Mouse (Mus musculus) G1E-ER4 (cell line): ENCODE data around the gene St6galnac3. TPM values are rescaled to one million over a fixed set of nuclear protein-coding genes. Genes with fewer than 3 reads are reported as not detected.

ENCODE experiments used
- GATA1 ChIP-seq: IDR thresholded peaks from one replicate; pipeline ENCODE4 v1.8.0; 2012; ENCODE audit warnings: low read length, inconsistent platforms
- polyA plus RNA-seq: library from polyadenylated mRNA; stranded (reverse); fragments of >175 nt; gene quantifications from 2 replicates; pipeline ENCODE4 v1.2.3, GENCODE M21; 2012

Gene St6galnac3
- polyA plus RNA-seq, 1 experiment, result 1.9 TPM

DNA sequence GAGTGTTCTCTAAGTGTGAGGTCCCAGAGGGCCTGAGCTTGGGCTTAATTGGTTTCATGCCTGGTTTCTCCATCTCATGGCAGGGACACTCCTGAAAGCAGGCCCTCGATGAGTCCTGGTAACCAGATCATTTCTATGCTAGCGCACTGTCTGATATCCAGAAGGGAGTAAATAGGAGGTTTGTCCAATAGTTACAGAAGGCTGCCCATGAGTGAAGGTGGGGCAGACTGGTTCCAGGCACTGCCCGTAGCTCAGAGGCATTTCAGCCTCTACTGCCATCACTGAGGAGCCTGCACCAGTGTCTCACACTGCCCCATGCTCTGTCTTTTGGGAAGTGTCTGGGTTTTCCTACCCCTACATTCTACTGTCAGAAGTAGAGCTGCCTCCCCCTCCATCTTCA lies 72.1 kb downstream of the St6galnac3 start:
- TF ChIP-seq GATA1, result no peak

DNA sequence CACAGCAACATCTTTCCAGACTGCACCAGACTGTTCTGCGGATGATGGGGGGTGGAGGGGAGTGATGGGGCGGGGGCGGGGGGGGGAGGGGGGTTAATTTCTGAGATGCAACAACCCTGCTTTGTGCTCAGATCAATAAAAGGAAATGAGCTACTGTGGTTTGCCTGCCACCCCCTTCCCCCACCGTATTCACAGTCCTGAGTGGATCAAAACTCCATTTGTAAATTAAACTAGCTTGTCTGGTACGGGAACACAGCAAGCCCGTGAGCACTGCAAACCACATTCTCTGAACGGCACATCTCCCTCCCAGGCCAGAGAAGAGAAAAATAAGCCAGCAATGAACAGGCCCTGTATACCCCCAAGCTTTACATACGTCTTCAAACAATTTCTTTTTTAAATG lies 76.3 kb downstream of the St6galnac3 start:
- no peak for TF ChIP-seq GATA1

DNA sequence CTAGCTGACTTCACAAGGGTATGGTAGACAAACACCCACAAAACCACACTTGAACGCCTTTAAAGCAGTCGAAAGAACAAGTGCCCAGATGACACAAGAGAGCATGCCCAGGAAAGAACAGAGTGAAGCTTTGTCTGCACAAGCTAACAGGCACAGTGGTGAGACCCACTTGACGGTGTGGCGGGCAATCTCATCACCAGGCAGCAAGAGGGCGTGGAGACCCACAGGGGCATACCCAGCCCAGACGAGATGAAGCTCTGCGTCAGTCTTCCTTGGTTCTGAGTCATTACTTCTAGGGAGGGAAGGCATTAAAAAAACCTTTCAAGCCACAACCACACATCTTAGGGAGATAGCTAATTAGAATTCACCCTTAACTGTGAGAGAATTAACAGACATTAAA lies 79.2 kb downstream of the St6galnac3 start:
- no peak for TF ChIP-seq GATA1

DNA sequence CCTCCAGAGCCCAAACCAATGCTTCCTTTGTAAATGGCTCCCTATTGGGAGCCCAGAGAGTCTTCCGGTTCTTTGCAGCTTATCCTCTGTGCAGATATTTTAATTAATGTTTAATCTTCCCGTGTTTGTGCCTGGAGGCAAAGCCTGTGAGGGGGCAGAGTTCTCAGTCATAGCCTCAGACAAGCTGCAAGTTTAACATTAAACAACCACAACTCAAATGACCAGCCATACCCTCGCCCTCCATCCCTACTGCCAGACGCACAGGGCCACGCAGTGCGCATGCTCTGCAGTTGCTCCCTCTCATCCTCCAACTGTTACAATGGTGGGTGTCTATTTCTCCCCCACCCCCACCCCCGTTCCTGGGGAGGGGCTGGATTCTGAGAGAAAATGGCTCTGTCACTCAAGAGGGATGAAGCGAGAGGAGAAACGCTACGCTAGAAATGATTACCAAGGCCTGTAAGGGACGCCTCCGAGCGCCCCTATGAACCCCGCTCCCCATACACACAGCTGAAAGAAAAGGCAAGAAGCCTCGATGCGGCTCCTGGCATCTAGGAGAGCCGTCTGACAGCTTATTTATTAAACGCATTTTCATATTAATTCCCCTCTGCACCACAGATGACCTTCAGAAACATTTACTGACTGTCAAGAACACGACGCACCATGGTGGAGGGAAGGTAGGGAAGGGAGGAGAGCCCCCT lies 81.0 kb downstream of the St6galnac3 start:
- TF ChIP-seq GATA1, result no peak

DNA sequence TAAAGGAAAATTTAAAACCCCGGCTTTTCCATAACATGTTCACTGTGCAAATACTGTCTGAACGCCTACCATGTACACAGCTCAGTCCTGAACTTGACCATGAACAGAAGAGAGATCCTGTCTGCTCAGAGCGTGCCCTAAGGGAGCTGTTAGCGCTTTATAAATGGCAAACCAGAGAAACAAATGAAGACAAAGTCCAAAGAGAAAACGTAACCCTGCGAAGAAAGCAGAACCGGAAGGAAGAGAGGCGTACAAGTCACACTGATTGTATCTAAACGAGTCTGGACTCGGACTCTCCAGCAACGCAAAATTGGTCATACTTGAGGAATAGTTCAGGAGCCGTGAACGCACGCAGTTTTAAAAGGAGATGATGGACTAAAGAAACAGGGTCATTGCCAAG lies 82.1 kb downstream of the St6galnac3 start:
- TF ChIP-seq GATA1, result no peak

DNA sequence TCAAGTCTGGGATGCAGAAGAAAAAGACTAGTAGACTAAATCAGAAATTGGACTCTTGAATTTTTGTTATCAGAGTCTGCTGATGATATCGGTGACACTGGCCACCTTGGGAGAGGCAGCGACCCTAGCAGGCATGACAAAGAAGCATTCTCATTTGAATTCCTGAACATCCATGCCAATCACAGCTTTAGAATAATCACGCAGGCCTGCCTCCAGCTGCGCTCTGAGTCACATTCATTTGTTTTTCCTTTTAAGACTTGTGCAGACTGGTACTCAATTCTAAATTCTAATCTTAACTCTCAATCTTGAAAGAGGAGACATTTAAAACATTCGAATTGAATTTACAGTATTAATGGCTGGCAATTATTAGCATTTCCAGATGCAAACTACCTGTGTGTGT lies 83.2 kb downstream of the St6galnac3 start:
- no peak for TF ChIP-seq GATA1

DNA sequence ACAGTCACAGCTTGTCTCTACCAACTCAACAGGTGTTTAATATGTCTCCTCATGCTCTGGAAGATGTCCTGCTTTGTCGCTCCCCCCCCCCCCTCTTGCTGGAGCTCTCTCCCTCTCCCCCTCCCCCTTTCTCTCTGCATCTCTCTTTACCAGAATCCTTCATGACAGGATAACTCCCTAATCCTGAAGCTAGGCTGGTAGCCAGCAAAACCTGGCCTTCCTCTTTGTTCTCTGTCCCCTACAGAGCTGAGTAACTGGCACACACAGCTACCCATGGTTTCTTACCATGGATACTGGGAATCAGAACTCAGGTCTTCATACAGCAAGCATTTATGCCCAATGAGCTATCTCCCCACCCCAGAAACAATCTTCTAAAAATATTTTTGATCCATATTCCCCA lies 87.6 kb downstream of the St6galnac3 start:
- no peak for TF ChIP-seq GATA1

DNA sequence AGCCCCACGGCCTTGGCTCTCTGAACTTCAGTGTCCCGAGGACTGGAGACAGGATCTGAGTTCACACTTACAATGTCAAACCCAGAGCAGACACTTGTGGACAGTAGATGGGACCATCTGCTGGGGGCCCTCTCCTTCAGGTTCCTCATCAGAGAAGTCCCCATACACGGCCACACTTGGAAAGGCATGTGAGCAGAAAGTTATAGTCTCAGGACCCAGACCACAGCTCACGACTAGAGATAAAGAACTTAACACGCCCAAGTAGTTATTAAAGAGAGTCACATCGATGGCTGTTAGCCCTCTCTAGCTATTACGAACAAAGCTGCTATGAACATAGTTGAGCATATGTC lies 88.2 kb downstream of the St6galnac3 start:
- no peak for TF ChIP-seq GATA1

DNA sequence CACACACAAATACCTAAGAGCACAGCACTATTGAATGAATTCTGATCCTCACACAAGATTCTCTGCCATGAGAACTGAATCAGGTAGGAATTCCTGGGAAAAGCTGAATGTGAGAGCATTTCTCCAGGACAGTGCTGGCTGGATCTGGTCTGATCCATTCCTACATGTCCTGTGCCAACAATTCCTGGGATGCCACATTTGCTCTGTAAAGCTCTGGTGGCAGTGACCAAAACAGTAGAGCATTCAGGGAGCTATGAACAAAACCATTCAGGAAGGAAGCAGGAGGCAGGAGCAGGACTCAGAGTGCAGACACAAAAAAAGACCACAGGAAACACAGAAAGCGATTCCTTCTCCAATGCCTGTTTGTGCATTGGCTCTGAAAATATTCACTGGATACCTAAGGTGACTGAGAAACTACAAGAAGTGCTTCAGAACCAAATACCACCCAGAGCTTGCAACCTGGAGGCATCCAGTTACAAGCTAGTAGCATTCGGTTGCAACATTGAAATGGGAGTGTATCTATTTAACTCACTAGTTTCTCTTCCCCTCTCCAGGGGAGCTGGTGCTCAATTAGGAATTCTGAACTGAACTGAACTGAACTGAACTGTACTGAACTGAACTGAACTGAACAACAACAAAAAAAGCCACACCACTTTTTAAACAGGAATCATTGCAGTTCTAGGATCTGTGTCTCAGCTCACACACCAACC lies 88.7 kb downstream of the St6galnac3 start:
- TF ChIP-seq GATA1, result no peak

DNA sequence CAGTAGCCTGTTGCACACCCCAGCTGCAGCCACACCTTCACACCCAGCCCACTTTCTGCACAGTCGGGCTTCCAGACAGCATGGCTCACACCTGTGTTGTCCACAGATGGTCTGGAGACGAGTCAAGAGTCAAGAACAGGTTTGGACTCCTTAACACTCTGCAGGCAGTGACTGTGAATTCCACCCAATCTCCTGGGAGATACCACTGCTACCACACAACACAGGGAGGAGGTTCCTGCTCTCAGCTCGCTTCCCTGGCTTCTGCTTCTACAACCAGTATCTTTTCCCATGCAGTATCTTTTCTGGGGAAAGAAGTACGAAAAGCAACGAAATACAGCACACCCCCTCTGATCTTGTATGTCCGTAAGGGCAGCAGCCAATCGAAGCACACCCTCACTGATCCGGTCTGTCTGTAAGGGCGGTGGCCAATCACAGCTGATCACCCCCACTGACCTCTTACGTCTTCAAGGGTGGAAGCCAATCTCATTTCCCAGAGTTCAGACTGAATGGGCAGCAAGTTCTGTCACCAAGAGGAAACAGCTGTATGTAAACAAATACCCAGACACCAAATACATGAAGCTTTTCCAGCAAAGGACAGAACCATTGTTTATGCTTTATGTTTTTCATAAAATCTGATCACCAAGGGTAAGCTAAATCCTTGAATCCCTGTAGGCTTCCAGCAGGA lies 92.8 kb downstream of the St6galnac3 start:
- TF ChIP-seq GATA1, result no peak

DNA sequence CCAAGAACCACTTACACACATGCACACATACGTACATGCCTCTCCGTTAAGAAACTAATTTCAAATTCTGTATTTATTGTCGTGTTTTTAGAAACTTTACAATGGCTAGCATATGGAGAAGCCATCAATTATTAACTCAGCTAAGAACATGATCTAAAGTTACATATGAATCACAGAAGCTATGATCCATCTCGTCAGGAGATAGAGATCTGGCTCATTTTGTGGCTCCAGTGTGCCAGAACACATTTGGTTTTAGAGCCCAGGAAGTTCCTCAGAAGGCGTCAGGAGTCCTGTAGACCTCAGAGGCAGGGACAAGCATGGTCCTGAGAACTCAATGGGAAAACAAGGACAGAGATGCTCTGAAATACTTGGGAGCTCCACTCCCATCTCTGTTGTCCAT lies 98.7 kb downstream of the St6galnac3 start:
- TF ChIP-seq GATA1, result no peak

DNA sequence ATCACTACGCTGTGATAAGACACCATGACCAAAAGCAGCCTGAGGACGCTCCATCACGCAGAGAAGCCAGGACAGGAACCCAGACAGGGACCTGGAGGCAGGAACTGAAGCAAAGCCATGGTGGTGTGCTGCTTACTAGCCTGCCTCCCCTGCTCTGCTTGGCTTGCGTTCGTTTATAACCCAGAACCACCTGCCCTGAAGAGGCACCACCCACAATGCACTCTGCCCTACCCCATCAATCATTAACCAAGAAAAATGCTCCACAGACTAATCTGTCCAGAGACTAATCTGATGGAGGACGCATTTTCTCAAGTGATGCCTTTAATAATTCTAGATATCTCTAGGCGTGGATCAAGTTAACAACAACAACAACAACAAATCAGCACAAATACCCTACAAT lies 106.0 kb downstream of the St6galnac3 start:
- no peak for TF ChIP-seq GATA1

DNA sequence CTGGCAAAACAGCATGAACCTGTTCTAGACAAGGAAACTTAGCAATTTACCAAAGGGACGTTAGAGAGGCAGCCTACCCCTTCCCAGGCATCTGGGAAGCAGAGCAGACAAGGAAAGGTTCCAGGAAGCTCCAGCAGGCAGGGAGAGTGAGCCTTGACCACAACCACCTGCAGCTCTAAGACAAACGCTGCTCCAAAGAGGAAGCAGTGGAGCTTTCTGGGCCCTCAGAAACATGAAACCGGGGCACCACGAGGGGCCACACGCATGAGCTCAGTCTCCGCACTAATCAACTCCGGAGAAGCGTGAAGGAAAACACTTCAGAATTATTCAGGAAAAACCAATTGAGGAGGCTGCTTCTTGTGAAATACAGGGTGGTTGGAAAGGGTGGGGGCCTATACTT lies 108.1 kb downstream of the St6galnac3 start:
- no peak for TF ChIP-seq GATA1

DNA sequence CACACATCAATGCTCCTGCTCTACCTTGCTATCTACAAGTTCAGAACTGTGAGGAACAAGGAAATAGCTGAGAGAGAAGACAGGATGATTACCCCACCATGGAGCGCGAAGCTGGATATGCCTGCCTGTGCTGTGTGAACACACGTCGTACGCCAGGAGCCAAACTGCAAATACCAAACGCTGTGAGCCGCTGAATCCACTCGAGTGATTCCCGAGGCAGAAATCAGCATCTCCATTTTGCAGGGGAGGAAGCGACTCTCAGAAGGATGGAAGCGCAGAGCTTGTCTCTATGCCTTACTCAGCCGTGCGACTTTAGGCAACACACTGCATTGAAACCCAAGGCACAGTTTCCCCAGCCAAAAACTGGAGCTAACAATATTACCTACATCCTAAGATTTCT lies 114.7 kb downstream of the St6galnac3 start:
- no peak for TF ChIP-seq GATA1

DNA sequence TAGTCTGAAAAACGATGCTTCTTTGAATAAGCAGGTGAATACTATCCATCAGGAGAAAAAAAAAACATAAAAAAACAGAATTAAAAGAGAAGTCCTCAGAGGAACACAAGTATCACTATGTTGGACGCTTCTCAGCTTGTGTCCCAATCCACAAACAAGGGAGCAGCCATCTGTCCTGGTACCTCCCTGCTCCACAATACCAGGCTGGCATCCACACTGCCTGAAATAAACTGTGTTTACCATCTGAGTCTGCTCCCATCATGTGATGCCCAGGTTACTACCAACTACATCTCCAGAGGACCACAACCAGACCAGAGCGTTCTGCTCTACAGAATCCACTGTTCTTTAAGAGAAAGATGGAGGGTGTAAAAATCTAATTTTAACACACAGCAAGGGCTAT lies 118.6 kb downstream of the St6galnac3 start:
- no peak for TF ChIP-seq GATA1

DNA sequence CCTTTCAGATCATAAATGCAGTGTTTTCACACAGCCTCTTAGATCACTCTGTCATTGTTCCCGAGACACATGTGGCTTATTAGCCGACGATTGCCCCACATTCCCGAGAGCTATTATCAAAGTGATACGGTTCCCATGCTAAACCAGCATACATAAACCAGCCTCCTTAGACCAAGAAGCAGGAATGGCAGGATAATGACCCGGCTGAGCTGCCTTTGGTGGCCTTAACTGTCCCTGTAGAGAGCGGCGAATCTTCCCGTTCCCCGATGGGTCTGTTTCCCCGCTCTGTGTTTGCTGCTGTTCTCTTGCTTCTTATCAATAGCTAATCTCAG lies 119.2 kb downstream of the St6galnac3 start:
- no peak for TF ChIP-seq GATA1

DNA sequence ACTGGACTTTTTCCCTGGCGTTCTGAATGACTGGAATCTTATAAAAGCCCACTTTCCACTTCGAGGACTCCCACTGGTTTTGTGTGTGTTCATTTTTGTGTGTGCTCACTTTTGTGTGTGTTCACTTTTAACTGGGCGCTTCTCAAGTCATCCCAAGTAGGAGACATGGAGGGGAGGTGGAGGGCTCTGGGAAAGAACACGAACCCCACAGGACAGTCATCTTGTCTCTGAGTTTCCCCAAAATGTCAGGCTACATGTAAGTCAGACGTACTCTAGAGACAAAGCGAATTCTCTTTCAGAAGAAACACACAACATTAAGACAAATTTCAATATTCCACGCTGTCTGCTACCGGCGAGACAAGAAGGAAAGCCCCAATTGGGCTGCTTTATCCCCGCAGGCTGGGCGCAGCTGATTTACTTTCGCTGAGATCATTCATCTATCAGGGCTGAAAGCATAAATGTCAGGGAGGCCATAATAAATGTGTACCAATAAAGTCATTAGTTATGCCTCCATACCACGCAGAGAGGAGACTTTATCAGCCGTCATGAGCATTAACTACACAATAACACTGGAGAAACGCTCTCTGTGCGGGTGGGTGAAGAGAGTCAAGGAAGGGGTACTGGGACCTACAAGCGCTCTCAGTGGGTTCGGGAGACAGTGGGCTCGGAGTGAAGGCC lies 119.7 kb downstream of the St6galnac3 start:
- no peak for TF ChIP-seq GATA1

DNA sequence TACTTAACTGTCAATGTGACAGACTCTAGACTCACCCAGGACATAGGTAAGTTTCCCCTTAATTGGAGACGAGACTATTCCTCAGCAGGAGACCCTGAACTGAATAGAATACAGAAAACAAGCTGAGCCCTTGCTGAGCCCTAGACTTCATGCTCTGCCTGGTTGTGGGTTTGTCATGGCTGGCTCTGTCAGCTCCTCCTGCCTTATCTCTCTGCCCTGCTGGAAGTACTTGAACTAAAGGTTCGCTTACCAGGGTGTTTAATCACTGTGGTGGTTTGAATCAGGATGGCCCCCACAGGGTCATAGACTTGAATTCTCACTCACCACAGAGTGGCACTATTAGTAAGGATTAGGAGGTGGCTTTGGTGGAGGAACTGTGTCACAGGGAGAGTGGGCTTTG lies 125.8 kb downstream of the St6galnac3 start:
- TF ChIP-seq GATA1, result peak; percentile 46
